Mouse (Mus musculus) embryonic facial prominence, embryonic 13.5 days (tissue): Measurements from ENCODE around the gene Hipk3. TPM values are rescaled to one million over a fixed set of nuclear protein-coding genes. Genes with fewer than 3 reads are reported as not detected.

Experiments used
- ATAC-seq: fragments of 200-750 bp; cut with Nextera tagmentation; 2 replicates; pipeline ENCODE4 v1.8.0; 2017; ENCODE audit warnings: low read depth; ENCODE audit not compliant: insufficient number of reproducible peaks, insufficient read depth, low FRiP score, low TSS enrichment
- H3K27ac ChIP-seq: fragments of 300-500 bp; sonication (generic); 2 replicates; pipeline ENCODE4 v1.5.1; 2015; ENCODE audit warnings: moderate library complexity, mild to moderate bottlenecking, inconsistent platforms
- H3K27me3 ChIP-seq: fragments of 300-500 bp; sonication (generic); 2 replicates; pipeline ENCODE4 v1.6.1; 2015; ENCODE audit warnings: mild to moderate bottlenecking, inconsistent platforms
- H3K36me3 ChIP-seq: fragments of 300-500 bp; sonication (generic); 2 replicates; pipeline ENCODE4 v1.6.1; 2015; ENCODE audit warnings: mild to moderate bottlenecking, inconsistent platforms
- H3K4me1 ChIP-seq: fragments of 300-500 bp; sonication (generic); 2 replicates; pipeline ENCODE4 v1.6.1; 2015; ENCODE audit warnings: inconsistent platforms
- H3K4me2 ChIP-seq: fragments of 300-500 bp; sonication (generic); 2 replicates; pipeline ENCODE4 v1.6.1; 2015; ENCODE audit warnings: moderate library complexity, mild to moderate bottlenecking, inconsistent platforms
- H3K4me3 ChIP-seq: fragments of 300-500 bp; sonication (generic); 2 replicates; pipeline ENCODE4 v1.5.1; 2015; ENCODE audit warnings: mild to moderate bottlenecking, inconsistent platforms
- H3K9ac ChIP-seq: fragments of 300-500 bp; sonication (generic); 2 replicates; pipeline ENCODE4 v1.6.1; 2015; ENCODE audit warnings: mild to moderate bottlenecking, inconsistent platforms
- H3K9me3 ChIP-seq: fragments of 300-500 bp; sonication (generic); 2 replicates; pipeline ENCODE4 v1.6.1; 2016; ENCODE audit warnings: inconsistent platforms
- WGBS: fragments of 180-500 bp; shearing (Covaris S2); methylation state at CpG from one replicate; pipeline ENCODE4 v1.1.7; 2015; ENCODE audit warnings: mixed read lengths; 5-methylcytosine and 5-hydroxymethylcytosine counted together
- polyA plus RNA-seq: library from polyadenylated mRNA; unstranded; fragments of >200 nt; fragmentation: Nextera tagmentation; extraction: Ambion mirVana; gene quantifications from 2 replicates; pipeline ENCODE4 v1.2.1, GENCODE M21; 2015

The Hipk3 gene
- polyA plus RNA-seq, 1 experiment from 2014 or later, result 12.8 TPM

GRCm38 (mm10) chr2:104494801-104495185 is 547 bp upstream of the Hipk3 start:
- WGBS, result 13% methylated on average over 9 of the region's 9 CpGs
- no peak for ATAC-seq

GRCm38 (mm10) chr2:104493021-104493950 is 960 bp downstream of the Hipk3 start:
- no peaks in the 10 kb centered on the region for H3K27me3 ChIP-seq
- H3K36me3 ChIP-seq, result no peaks in the 10 kb centered on the region
- under 1% methylated on average over 76 of the region's 99 CpGs for WGBS
- H3K4me1 ChIP-seq, result peaks cover 15% of the 10 kb centered on the region
- no peaks in the 10 kb centered on the region for H3K9me3 ChIP-seq
- peak; percentile 73 for ATAC-seq
- H3K9ac ChIP-seq, result peak overlapping the region; percentile 99
- H3K27ac ChIP-seq, result peak overlapping the region; percentile 99
- H3K4me2 ChIP-seq, result peak overlapping the region; percentile 76
- H3K4me3 ChIP-seq, result peak overlapping the region; percentile 96

More at GRCm38 (mm10) chr2:104494801-104495185, 547 bp upstream of the Hipk3 start:
- Histone ChIP-seq H3K9me3 (no peaks in the 10 kb centered on the region), H3K4me2 (peak overlapping the region; percentile 76), H3K36me3 (no peaks in the 10 kb centered on the region), H3K9ac (peak overlapping the region; percentile 99), H3K27ac (peak overlapping the region; percentile 99), H3K4me3 (peak overlapping the region; percentile 96), H3K27me3 (no peaks in the 10 kb centered on the region), H3K4me1 (peaks cover 15% of the 10 kb centered on the region)

- Histone ChIP-seq H3K36me3 (no peaks in the 10 kb centered on the region), H3K9me3 (no peaks in the 10 kb centered on the region), H3K4me2 (no peak overlapping the region), H3K9ac (no peak overlapping the region), H3K27me3 (no peaks in the 10 kb centered on the region), H3K4me1 (peaks cover 9% of the 10 kb centered on the region), H3K4me3 (no peak overlapping the region), H3K27ac (no peak overlapping the region)
- 47% methylated on average over 2 of the region's 2 CpGs for WGBS
- ATAC-seq, result no peak
These were observed 2.9 kb downstream of the Hipk3 start for GRCm38 (mm10) chr2:104491221-104491795.

GRCm38 (mm10) chr2:104490761-104491160 is 3.5 kb downstream of the Hipk3 start:
- Histone ChIP-seq H3K9ac (no peak overlapping the region), H3K9me3 (no peaks in the 10 kb centered on the region), H3K4me1 (peaks cover 9% of the 10 kb centered on the region), H3K27ac (no peak overlapping the region), H3K4me2 (no peak overlapping the region), H3K4me3 (no peak overlapping the region), H3K27me3 (no peaks in the 10 kb centered on the region), H3K36me3 (no peaks in the 10 kb centered on the region)
- 72% methylated on average over 2 of the region's 2 CpGs for WGBS
- ATAC-seq, result no peak

- ATAC-seq, result no peak
- Histone ChIP-seq H3K27me3 (no peaks in the 10 kb centered on the region), H3K9ac (no peak overlapping the region), H3K4me1 (peaks cover 2% of the 10 kb centered on the region), H3K9me3 (no peaks in the 10 kb centered on the region), H3K27ac (no peak overlapping the region), H3K4me3 (no peak overlapping the region), H3K4me2 (no peak overlapping the region), H3K36me3 (no peaks in the 10 kb centered on the region)
- 91% methylated on average over 2 of the region's 2 CpGs for whole genome bisulfite sequencing
These were observed 4.4 kb downstream of the Hipk3 start for GRCm38 (mm10) chr2:104489851-104490250.

GRCm38 (mm10) chr2:104484438-104484837 is 9.8 kb downstream of the Hipk3 start:
- Histone ChIP-seq H3K9ac (no peak overlapping the region), H3K36me3 (no peaks in the 10 kb centered on the region), H3K4me2 (no peak overlapping the region), H3K27ac (no peak overlapping the region), H3K27me3 (no peaks in the 10 kb centered on the region), H3K4me3 (no peak overlapping the region), H3K9me3 (no peaks in the 10 kb centered on the region), H3K4me1 (no peaks in the 10 kb centered on the region)
- ATAC-seq, result no peak
- 76% methylated on average over 5 of the region's 5 CpGs for WGBS

- Histone ChIP-seq H3K4me3 (no peak overlapping the region), H3K4me1 (no peaks in the 10 kb centered on the region), H3K9ac (no peak overlapping the region), H3K4me2 (no peak overlapping the region), H3K36me3 (no peaks in the 10 kb centered on the region), H3K27me3 (no peaks in the 10 kb centered on the region), H3K27ac (no peak overlapping the region), H3K9me3 (no peaks in the 10 kb centered on the region)
- ATAC-seq, result no peak
These were observed 12.1 kb downstream of the Hipk3 start for GRCm38 (mm10) chr2:104482156-104482555.

- ATAC-seq, result no peak
- no peaks in the 10 kb centered on the region for H3K4me1 ChIP-seq
- no peak overlapping the region for H3K27ac ChIP-seq
- no peak overlapping the region for H3K4me2 ChIP-seq
- H3K4me3 ChIP-seq, result no peak overlapping the region
- H3K27me3 ChIP-seq, result no peaks in the 10 kb centered on the region
- H3K9me3 ChIP-seq, result no peaks in the 10 kb centered on the region
- WGBS, result 81% methylated on average over 4 of the region's 4 CpGs
- H3K9ac ChIP-seq, result no peak overlapping the region
- H3K36me3 ChIP-seq, result no peaks in the 10 kb centered on the region
These were observed 15.2 kb downstream of the Hipk3 start for GRCm38 (mm10) chr2:104479054-104479453.

- ATAC-seq, result no peak
- WGBS, result 79% methylated on average over 2 of the region's 2 CpGs
- no peak overlapping the region for H3K4me2 ChIP-seq
These were observed 16.7 kb downstream of the Hipk3 start for GRCm38 (mm10) chr2:104477398-104478015.

GRCm38 (mm10) chr2:104472056-104472455 is 22.2 kb downstream of the Hipk3 start:
- Histone ChIP-seq H3K4me3 (no peak overlapping the region), H3K36me3 (peaks cover 10% of the 10 kb centered on the region), H3K4me1 (peaks cover 3% of the 10 kb centered on the region; the same call in 1 of the 2 replicates), H3K27ac (no peak overlapping the region), H3K4me2 (no peak overlapping the region), H3K9me3 (no peaks in the 10 kb centered on the region), H3K27me3 (no peaks in the 10 kb centered on the region), H3K9ac (no peak overlapping the region)
- WGBS, result 77% methylated on average over 6 of the region's 6 CpGs
- no peak for ATAC-seq

More at GRCm38 (mm10) chr2:104477398-104478015, 16.7 kb downstream of the Hipk3 start:
- Histone ChIP-seq H3K27me3 (no peaks in the 10 kb centered on the region), H3K4me3 (no peak overlapping the region), H3K4me1 (no peaks in the 10 kb centered on the region), H3K9me3 (no peaks in the 10 kb centered on the region), H3K27ac (no peak overlapping the region), H3K36me3 (no peaks in the 10 kb centered on the region), H3K9ac (no peak overlapping the region)

- Histone ChIP-seq H3K27me3 (no peaks in the 10 kb centered on the region), H3K4me3 (no peak overlapping the region), H3K4me1 (peaks cover 6% of the 10 kb centered on the region; the same call in 1 of the 2 replicates), H3K4me2 (no peak overlapping the region), H3K36me3 (peaks cover 10% of the 10 kb centered on the region), H3K27ac (no peak overlapping the region), H3K9me3 (no peaks in the 10 kb centered on the region), H3K9ac (no peak overlapping the region)
- 95% methylated on average over 16 of the region's 16 CpGs for WGBS
- ATAC-seq, result no peak
These were observed 23.1 kb downstream of the Hipk3 start for GRCm38 (mm10) chr2:104471161-104471560.
